Mouse (Mus musculus): ENCODE measurements at regions not wholly inside any gene's neighbourhood (a gene's known extent, or its start where the extent isn't known, plus 50 kb on each side); places are given as distances from the start of the nearest gene placed in this dataset.

GRCm38 (mm10) chr7:129689464-129689863, 97.8 kb downstream of the Wdr11 start:
- Histone ChIP-seq H3K36me3 (ENCODE audit: control insufficient read depth, insufficient read depth, low read length) (no peaks in the 10 kb centered on the region), H3K4me2 (ENCODE audit: low read length) (no peak overlapping the region), H3K4me1 (ENCODE audit: control insufficient read depth, insufficient read depth, low read depth, low read length) (no peaks in the 10 kb centered on the region), H3K27me3 (replicated peaks; ENCODE audit: control insufficient read depth, insufficient read depth, low read length) (no peaks in the 10 kb centered on the region; the same call in 1 of the 2 replicates), H3K4me3 (ENCODE audit: low read length) (no peak overlapping the region), H3K27ac (ENCODE audit: low read depth, low read length) (no peak overlapping the region), H3K9ac (ENCODE audit: low read depth, low read length) (no peak overlapping the region), H3K9me3 (ENCODE audit: control insufficient read depth, low read length) (no peaks in the 10 kb centered on the region)
- 98% methylated on average over 3 of the region's 3 CpGs for WGBS
- ATAC-seq = no peak

- no peak overlapping the region for H3K9ac ChIP-seq (ENCODE audit: low read depth, low read length)
- no peaks in the 10 kb centered on the region for H3K36me3 ChIP-seq (ENCODE audit: control insufficient read depth, insufficient read depth, low read length)
- no peak overlapping the region for H3K4me3 ChIP-seq (ENCODE audit: low read length)
- no peak for ATAC-seq
- no peaks in the 10 kb centered on the region for H3K4me1 ChIP-seq (ENCODE audit: control insufficient read depth, insufficient read depth, low read depth, low read length)
- no peak overlapping the region for H3K4me2 ChIP-seq (ENCODE audit: low read length)
- H3K9me3 ChIP-seq (ENCODE audit: control insufficient read depth, low read length) = no peaks in the 10 kb centered on the region
- no peaks in the 10 kb centered on the region for H3K27me3 ChIP-seq (replicated peaks; ENCODE audit: control insufficient read depth, insufficient read depth, low read length)
- H3K27ac ChIP-seq (ENCODE audit: low read depth, low read length) = no peak overlapping the region
- 87% methylated on average over 6 of the region's 6 CpGs for WGBS
Observed at GRCm38 (mm10) chr7:129690868-129691267, 99.2 kb downstream of the Wdr11 start.

GRCm38 (mm10) chr7:129691619-129692071, 100.0 kb downstream of the Wdr11 start:
- ATAC-seq = no peak
- Histone ChIP-seq H3K4me1 (ENCODE audit: control insufficient read depth, insufficient read depth, low read depth, low read length) (no peaks in the 10 kb centered on the region), H3K36me3 (ENCODE audit: control insufficient read depth, insufficient read depth, low read length) (no peaks in the 10 kb centered on the region), H3K27me3 (replicated peaks; ENCODE audit: control insufficient read depth, insufficient read depth, low read length) (no peaks in the 10 kb centered on the region), H3K9me3 (ENCODE audit: control insufficient read depth, low read length) (no peaks in the 10 kb centered on the region), H3K27ac (ENCODE audit: low read depth, low read length) (no peak overlapping the region), H3K4me3 (ENCODE audit: low read length) (no peak overlapping the region), H3K9ac (ENCODE audit: low read depth, low read length) (no peak overlapping the region), H3K4me2 (ENCODE audit: low read length) (no peak overlapping the region)
- WGBS = 49% methylated on average over 3 of the region's 3 CpGs

- no peak for ATAC-seq
- Histone ChIP-seq H3K9me3 (ENCODE audit: control insufficient read depth, low read length) (no peaks in the 10 kb centered on the region), H3K27me3 (replicated peaks; ENCODE audit: control insufficient read depth, insufficient read depth, low read length) (no peaks in the 10 kb centered on the region), H3K36me3 (ENCODE audit: control insufficient read depth, insufficient read depth, low read length) (no peaks in the 10 kb centered on the region), H3K4me3 (ENCODE audit: low read length) (no peak overlapping the region), H3K27ac (ENCODE audit: low read depth, low read length) (no peak overlapping the region), H3K4me1 (ENCODE audit: control insufficient read depth, insufficient read depth, low read depth, low read length) (no peaks in the 10 kb centered on the region), H3K4me2 (ENCODE audit: low read length) (no peak overlapping the region), H3K9ac (ENCODE audit: low read depth, low read length) (no peak overlapping the region)
- 87% methylated on average over 9 of the region's 9 CpGs for WGBS
Observed at GRCm38 (mm10) chr7:129693635-129694034, 102.0 kb downstream of the Wdr11 start.

- Histone ChIP-seq H3K4me2 (ENCODE audit: low read length) (no peak overlapping the region), H3K9me3 (ENCODE audit: control insufficient read depth, low read length) (no peaks in the 10 kb centered on the region), H3K36me3 (ENCODE audit: control insufficient read depth, insufficient read depth, low read length) (no peaks in the 10 kb centered on the region), H3K27ac (ENCODE audit: low read depth, low read length) (no peak overlapping the region), H3K9ac (ENCODE audit: low read depth, low read length) (no peak overlapping the region), H3K27me3 (replicated peaks; ENCODE audit: control insufficient read depth, insufficient read depth, low read length) (no peaks in the 10 kb centered on the region), H3K4me3 (ENCODE audit: low read length) (no peak overlapping the region), H3K4me1 (ENCODE audit: control insufficient read depth, insufficient read depth, low read depth, low read length) (no peaks in the 10 kb centered on the region)
- ATAC-seq = no peak
Observed at GRCm38 (mm10) chr7:129694168-129694567, 102.5 kb downstream of the Wdr11 start.

- no peak overlapping the region for H3K9ac ChIP-seq (ENCODE audit: low read depth, low read length)
- WGBS = 78% methylated on average over 5 of the region's 5 CpGs
- no peak overlapping the region for H3K4me3 ChIP-seq (ENCODE audit: low read length)
- no peaks in the 10 kb centered on the region for H3K9me3 ChIP-seq (ENCODE audit: control insufficient read depth, low read length)
- H3K4me1 ChIP-seq (ENCODE audit: control insufficient read depth, insufficient read depth, low read depth, low read length) = no peaks in the 10 kb centered on the region
- H3K36me3 ChIP-seq (ENCODE audit: control insufficient read depth, insufficient read depth, low read length) = no peaks in the 10 kb centered on the region
- ATAC-seq = no peak
- H3K4me2 ChIP-seq (ENCODE audit: low read length) = no peak overlapping the region
- H3K27ac ChIP-seq (ENCODE audit: low read depth, low read length) = no peak overlapping the region
- H3K27me3 ChIP-seq (replicated peaks; ENCODE audit: control insufficient read depth, insufficient read depth, low read length) = no peaks in the 10 kb centered on the region
Observed at GRCm38 (mm10) chr7:129699931-129700570, 108.4 kb downstream of the Wdr11 start.

GRCm38 (mm10) chr7:129727559-129727958, 135.9 kb downstream of the Wdr11 start:
- H3K27me3 ChIP-seq (replicated peaks; ENCODE audit: control insufficient read depth, insufficient read depth, low read length) = no peaks in the 10 kb centered on the region
- 96% methylated on average over 6 of the region's 6 CpGs for WGBS

GRCm38 (mm10) chr7:129729709-129730238, 138.1 kb downstream of the Wdr11 start:
- no peaks in the 10 kb centered on the region for H3K9me3 ChIP-seq (ENCODE audit: control insufficient read depth, low read length)
- H3K4me3 ChIP-seq (ENCODE audit: low read length) = no peak overlapping the region
- WGBS = 71% methylated on average over 11 of the region's 11 CpGs
- H3K27ac ChIP-seq (ENCODE audit: low read depth, low read length) = no peak overlapping the region
- no peaks in the 10 kb centered on the region for H3K4me1 ChIP-seq (ENCODE audit: control insufficient read depth, insufficient read depth, low read depth, low read length)
- H3K36me3 ChIP-seq (ENCODE audit: control insufficient read depth, insufficient read depth, low read length) = no peaks in the 10 kb centered on the region
- H3K9ac ChIP-seq (ENCODE audit: low read depth, low read length) = no peak overlapping the region
- no peak for ATAC-seq
- no peaks in the 10 kb centered on the region for H3K27me3 ChIP-seq (replicated peaks; ENCODE audit: control insufficient read depth, insufficient read depth, low read length)
- H3K4me2 ChIP-seq (ENCODE audit: low read length) = no peak overlapping the region

More at GRCm38 (mm10) chr7:129727559-129727958, 135.9 kb downstream of the Wdr11 start:
- H3K4me1 ChIP-seq (ENCODE audit: control insufficient read depth, insufficient read depth, low read depth, low read length) = no peaks in the 10 kb centered on the region
- no peak overlapping the region for H3K9ac ChIP-seq (ENCODE audit: low read depth, low read length)
- no peak overlapping the region for H3K27ac ChIP-seq (ENCODE audit: low read depth, low read length)
- no peaks in the 10 kb centered on the region for H3K9me3 ChIP-seq (ENCODE audit: control insufficient read depth, low read length)
- ATAC-seq = no peak
- H3K4me2 ChIP-seq (ENCODE audit: low read length) = no peak overlapping the region
- H3K4me3 ChIP-seq (ENCODE audit: low read length) = no peak overlapping the region
- no peaks in the 10 kb centered on the region for H3K36me3 ChIP-seq (ENCODE audit: control insufficient read depth, insufficient read depth, low read length)

- Histone ChIP-seq H3K27me3 (replicated peaks; ENCODE audit: control insufficient read depth, insufficient read depth, low read length) (no peaks in the 10 kb centered on the region), H3K4me1 (ENCODE audit: control insufficient read depth, insufficient read depth, low read depth, low read length) (no peaks in the 10 kb centered on the region), H3K9ac (ENCODE audit: low read depth, low read length) (no peak overlapping the region), H3K36me3 (ENCODE audit: control insufficient read depth, insufficient read depth, low read length) (no peaks in the 10 kb centered on the region), H3K9me3 (ENCODE audit: control insufficient read depth, low read length) (no peaks in the 10 kb centered on the region), H3K27ac (ENCODE audit: low read depth, low read length) (no peak overlapping the region), H3K4me2 (ENCODE audit: low read length) (no peak overlapping the region), H3K4me3 (ENCODE audit: low read length) (no peak overlapping the region)
- ATAC-seq = no peak
- 58% methylated on average over 7 of the region's 7 CpGs for WGBS
Observed at GRCm38 (mm10) chr7:129730785-129731352, 139.2 kb downstream of the Wdr11 start.

Data from hindbrain, embryonic 16.5 days (tissue).